Mouse (Mus musculus): ENCODE measurements around the gene Gm10134.

DNA sequence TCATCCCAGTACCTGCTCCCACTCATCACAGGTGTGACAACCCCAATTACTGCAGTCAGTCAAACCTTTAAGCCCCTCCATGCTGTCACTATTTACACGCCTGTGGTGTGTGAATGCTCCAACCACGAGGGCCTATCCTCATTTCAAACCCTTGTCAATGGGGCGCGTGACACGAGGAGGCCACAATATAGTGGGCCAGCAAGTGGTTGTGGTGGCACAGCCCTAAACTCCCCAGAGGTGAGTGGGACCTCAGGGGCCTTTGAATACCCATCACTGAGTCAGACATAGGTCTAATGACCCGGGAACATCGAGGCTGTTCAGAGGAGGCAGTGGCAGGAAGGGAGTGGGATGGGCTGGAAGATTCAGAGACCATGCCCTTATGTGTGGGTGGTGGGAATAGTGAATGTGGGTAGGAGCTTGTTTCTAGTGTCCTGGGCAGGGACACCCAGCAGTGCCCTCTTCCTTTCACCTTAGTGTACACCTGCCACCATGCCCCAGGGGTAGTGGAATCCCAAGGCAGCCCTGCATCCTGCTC is 28.1 kb downstream of the Gm10134 start:
- TF ChIP-seq CTCF (IDR thresholded peaks at IDR 0.05; ENCODE audit: control insufficient read depth, insufficient read depth, insufficient read length) (no peak), USF1 (IDR thresholded peaks at IDR 0.05; ENCODE audit: low read depth) (no peak), FOSL1 (IDR thresholded peaks at IDR 0.05; ENCODE audit: insufficient read depth, low read length, poor library complexity, severe bottlenecking) (no peak), CEBPB (IDR thresholded peaks at IDR 0.05; ENCODE audit: low read depth) (no peak), MYOD1 (IDR thresholded peaks at IDR 0.05; ENCODE audit: control insufficient read depth, insufficient read length, low read depth) (no peak), MYOG (IDR thresholded peaks at IDR 0.05; ENCODE audit: control insufficient read depth, extremely low read depth, insufficient read length) (no peak)

All from C2C12 (cell line).